Mouse (Mus musculus): Measurements from ENCODE around the gene Myl9. TPM values are rescaled to one million over a fixed set of nuclear protein-coding genes. Genes with fewer than 3 reads are reported as not detected.

The Myl9 gene
- polyA plus RNA-seq, 2 experiments = 127 to 269 TPM

- H3K27me3 ChIP-seq (ENCODE audit: control insufficient read depth, insufficient read depth, low read length) = no peaks in the 10 kb centered on the region
- no peak overlapping the region for H3K4me2 ChIP-seq (replicated peaks; ENCODE audit: low read depth, low read length, severe bottlenecking)
- no peak for DNase-seq (ENCODE audit: low spot score)
- H3K36me3 ChIP-seq (ENCODE audit: control insufficient read depth, insufficient read depth, low read length) = peaks cover 20% of the 10 kb centered on the region
- no peak for TF ChIP-seq POLR2A (IDR thresholded peaks at IDR 0.05; ENCODE audit: borderline replicate concordance, extremely low read depth, insufficient read depth, insufficient read length)
- no peak overlapping the region for H3K4me3 ChIP-seq (replicated peaks; ENCODE audit: low read length)
- no peak overlapping the region for H3K27ac ChIP-seq (replicated peaks; ENCODE audit: low read depth, low read length)
- no peaks in the 10 kb centered on the region for H3K9me3 ChIP-seq (ENCODE audit: control insufficient read depth, low read length)
- 79% methylated on average over 9 of the region's 9 CpGs for WGBS
- peaks cover 20% of the 10 kb centered on the region for H3K4me1 ChIP-seq (ENCODE audit: control insufficient read depth, insufficient read depth, low read length)
- no peak overlapping the region for H3K9ac ChIP-seq (ENCODE audit: low read depth, low read length, severe bottlenecking)
- no peak for ATAC-seq (ENCODE audit: low FRiP score, low read depth)
These were observed 34.0 kb upstream of the Myl9 start for GRCm38 (mm10) chr2:156741265-156741664.

DNA sequence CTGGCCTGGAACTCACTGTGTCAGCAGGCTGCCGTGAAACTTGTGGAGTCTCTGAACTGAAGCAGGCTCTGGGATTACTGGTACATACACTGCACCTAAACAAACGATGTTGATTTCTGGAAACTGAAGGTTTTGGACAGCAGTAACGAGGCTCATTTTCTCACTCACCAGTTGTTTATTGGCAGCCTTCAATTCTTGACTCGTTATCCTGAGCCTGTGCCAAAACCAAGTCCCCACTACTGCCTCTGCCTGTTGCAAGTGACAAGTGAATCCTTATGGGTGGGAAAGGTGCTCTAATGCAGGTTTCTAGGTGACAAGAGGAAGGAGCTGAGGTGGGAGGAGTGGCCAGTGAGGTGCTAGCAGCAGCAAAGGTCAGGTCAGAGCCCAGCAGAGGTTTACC, 33.2 kb upstream of the Myl9 start:
- ATAC-seq (ENCODE audit: low FRiP score, low read depth) (no peak), DNase-seq (ENCODE audit: low spot score) (no peak)
- Histone ChIP-seq H3K4me2 (replicated peaks; ENCODE audit: low read depth, low read length, severe bottlenecking) (no peak overlapping the region), H3K9ac (ENCODE audit: low read depth, low read length, severe bottlenecking) (no peak overlapping the region), H3K4me1 (ENCODE audit: control insufficient read depth, insufficient read depth, low read length) (peaks cover 13% of the 10 kb centered on the region), H3K27ac (replicated peaks; ENCODE audit: low read depth, low read length) (no peak overlapping the region), H3K27me3 (ENCODE audit: control insufficient read depth, insufficient read depth, low read length) (no peaks in the 10 kb centered on the region), H3K4me3 (replicated peaks; ENCODE audit: low read length) (no peak overlapping the region), H3K36me3 (ENCODE audit: control insufficient read depth, insufficient read depth, low read length) (peaks cover 27% of the 10 kb centered on the region), H3K9me3 (ENCODE audit: control insufficient read depth, low read length) (no peaks in the 10 kb centered on the region)
- no peak for TF ChIP-seq POLR2A (IDR thresholded peaks at IDR 0.05; ENCODE audit: borderline replicate concordance, extremely low read depth, insufficient read depth, insufficient read length)
- 21% methylated on average over 4 of the region's 4 CpGs for WGBS

GRCm38 (mm10) chr2:156743248-156743647, 32.0 kb upstream of the Myl9 start:
- no peak overlapping the region for H3K27ac ChIP-seq (replicated peaks; ENCODE audit: low read depth, low read length)
- no peak overlapping the region for H3K4me3 ChIP-seq (replicated peaks; ENCODE audit: low read length)
- H3K27me3 ChIP-seq (ENCODE audit: control insufficient read depth, insufficient read depth, low read length) = no peaks in the 10 kb centered on the region
- peaks cover 12% of the 10 kb centered on the region for H3K4me1 ChIP-seq (ENCODE audit: control insufficient read depth, insufficient read depth, low read length)
- DNase-seq (ENCODE audit: low spot score) (no peak), ATAC-seq (ENCODE audit: low FRiP score, low read depth) (no peak)
- 33% methylated on average over 3 of the region's 3 CpGs for WGBS
- H3K36me3 ChIP-seq (ENCODE audit: control insufficient read depth, insufficient read depth, low read length) = peaks cover 40% of the 10 kb centered on the region
- no peak overlapping the region for H3K4me2 ChIP-seq (replicated peaks; ENCODE audit: low read depth, low read length, severe bottlenecking)
- H3K9me3 ChIP-seq (ENCODE audit: control insufficient read depth, low read length) = no peaks in the 10 kb centered on the region
- no peak overlapping the region for H3K9ac ChIP-seq (ENCODE audit: low read depth, low read length, severe bottlenecking)
- no peak for TF ChIP-seq POLR2A (IDR thresholded peaks at IDR 0.05; ENCODE audit: borderline replicate concordance, extremely low read depth, insufficient read depth, insufficient read length)

DNA sequence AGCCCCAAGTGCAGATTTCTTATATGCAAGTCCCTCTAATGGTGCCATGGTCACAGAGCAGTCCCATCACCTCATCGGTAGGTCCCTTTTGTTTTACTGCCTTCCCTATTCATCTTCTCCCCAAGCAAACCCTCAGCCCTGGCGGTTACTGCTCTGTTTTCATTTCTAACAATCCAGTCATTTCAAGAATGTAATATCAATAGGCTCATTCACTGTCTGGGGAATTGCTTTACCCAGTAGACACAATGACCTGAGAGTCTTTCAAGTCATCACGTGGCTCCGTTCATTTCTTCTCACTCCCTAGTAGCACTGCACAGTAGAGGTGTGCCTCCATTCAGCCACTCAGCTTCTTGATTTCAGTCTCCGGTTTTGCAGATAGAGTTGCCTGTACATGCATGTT, 30.8 kb upstream of the Myl9 start:
- Histone ChIP-seq H3K9me3 (ENCODE audit: control insufficient read depth, low read length) (no peaks in the 10 kb centered on the region), H3K36me3 (ENCODE audit: control insufficient read depth, insufficient read depth, low read length) (peaks cover 51% of the 10 kb centered on the region), H3K4me1 (ENCODE audit: control insufficient read depth, insufficient read depth, low read length) (peaks cover 12% of the 10 kb centered on the region), H3K9ac (ENCODE audit: low read depth, low read length, severe bottlenecking) (no peak overlapping the region), H3K27ac (replicated peaks; ENCODE audit: low read depth, low read length) (no peak overlapping the region), H3K4me3 (replicated peaks; ENCODE audit: low read length) (no peak overlapping the region), H3K4me2 (replicated peaks; ENCODE audit: low read depth, low read length, severe bottlenecking) (no peak overlapping the region), H3K27me3 (ENCODE audit: control insufficient read depth, insufficient read depth, low read length) (no peaks in the 10 kb centered on the region)
- 83% methylated on average over 5 of the region's 5 CpGs for WGBS
- no peak for TF ChIP-seq POLR2A (IDR thresholded peaks at IDR 0.05; ENCODE audit: borderline replicate concordance, extremely low read depth, insufficient read depth, insufficient read length)
- ATAC-seq (ENCODE audit: low FRiP score, low read depth) = no peak
- no peak for DNase-seq (ENCODE audit: low spot score)

DNA sequence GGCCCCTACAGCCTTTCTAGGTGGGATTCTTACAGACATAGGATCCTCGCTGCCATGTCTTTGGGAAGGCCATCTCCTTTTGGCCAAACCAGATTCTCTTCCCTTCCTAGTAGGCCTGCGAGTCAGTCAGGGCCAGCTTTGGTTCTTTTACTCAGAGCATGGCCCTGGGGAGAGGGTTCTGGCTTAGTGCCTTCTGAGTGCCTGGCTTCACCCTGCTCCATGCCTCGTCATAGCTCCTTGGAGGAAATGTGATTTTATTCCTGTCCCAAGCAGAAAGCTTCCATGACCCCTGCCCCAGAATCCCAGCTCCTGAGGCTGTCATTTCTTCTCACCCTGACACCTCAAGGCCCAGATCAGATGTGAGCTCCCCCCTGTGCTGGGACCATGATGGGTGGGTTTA, 27.9 kb upstream of the Myl9 start:
- no peak overlapping the region for H3K4me3 ChIP-seq (replicated peaks; ENCODE audit: low read length)
- DNase-seq (ENCODE audit: low spot score) (no peak), ATAC-seq (ENCODE audit: low FRiP score, low read depth) (no peak)
- H3K36me3 ChIP-seq (ENCODE audit: control insufficient read depth, insufficient read depth, low read length) = peaks cover 72% of the 10 kb centered on the region
- TF ChIP-seq POLR2A (IDR thresholded peaks at IDR 0.05; ENCODE audit: borderline replicate concordance, extremely low read depth, insufficient read depth, insufficient read length) = no peak
- no peak overlapping the region for H3K9ac ChIP-seq (ENCODE audit: low read depth, low read length, severe bottlenecking)
- 93% methylated on average over 3 of the region's 3 CpGs for WGBS
- peaks cover 3% of the 10 kb centered on the region; the same call in 1 of the 2 replicates for H3K4me1 ChIP-seq (ENCODE audit: control insufficient read depth, insufficient read depth, low read length)
- H3K9me3 ChIP-seq (ENCODE audit: control insufficient read depth, low read length) = no peaks in the 10 kb centered on the region
- no peak overlapping the region for H3K4me2 ChIP-seq (replicated peaks; ENCODE audit: low read depth, low read length, severe bottlenecking)
- H3K27ac ChIP-seq (replicated peaks; ENCODE audit: low read depth, low read length) = no peak overlapping the region
- H3K27me3 ChIP-seq (ENCODE audit: control insufficient read depth, insufficient read depth, low read length) = no peaks in the 10 kb centered on the region

DNA sequence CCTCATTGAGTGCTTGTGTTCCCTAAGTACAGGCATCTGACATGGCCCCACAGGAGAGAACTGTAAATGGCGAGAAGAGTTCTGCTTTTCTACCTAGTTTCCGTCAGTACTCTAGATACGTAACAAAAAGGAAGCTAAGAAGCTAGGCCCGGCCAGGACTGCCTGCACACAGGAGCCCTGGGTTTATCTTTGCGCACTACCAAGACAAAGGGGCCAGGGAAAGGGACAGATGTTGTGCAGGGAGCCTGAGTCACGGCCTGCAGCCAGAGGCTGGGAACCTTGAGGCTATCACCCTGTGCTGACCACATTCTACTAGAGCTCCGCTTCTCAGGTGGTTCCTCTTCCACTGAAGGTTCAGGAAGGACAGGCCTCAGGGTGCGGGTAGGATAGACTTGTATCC, 25.5 kb upstream of the Myl9 start:
- no peak for DNase-seq (ENCODE audit: low spot score)
- TF ChIP-seq POLR2A (IDR thresholded peaks at IDR 0.05; ENCODE audit: borderline replicate concordance, extremely low read depth, insufficient read depth, insufficient read length) = no peak
- no peak for ATAC-seq (ENCODE audit: low FRiP score, low read depth)
- no peak overlapping the region for H3K4me3 ChIP-seq (replicated peaks; ENCODE audit: low read length)
- H3K27ac ChIP-seq (replicated peaks; ENCODE audit: low read depth, low read length) = no peak overlapping the region
- 85% methylated on average over 8 of the region's 8 CpGs for WGBS
- H3K27me3 ChIP-seq (ENCODE audit: control insufficient read depth, insufficient read depth, low read length) = no peaks in the 10 kb centered on the region
- no peak overlapping the region for H3K4me2 ChIP-seq (replicated peaks; ENCODE audit: low read depth, low read length, severe bottlenecking)
- no peak overlapping the region for H3K9ac ChIP-seq (ENCODE audit: low read depth, low read length, severe bottlenecking)
- H3K9me3 ChIP-seq (ENCODE audit: control insufficient read depth, low read length) = no peaks in the 10 kb centered on the region
- H3K4me1 ChIP-seq (ENCODE audit: control insufficient read depth, insufficient read depth, low read length) = no peaks in the 10 kb centered on the region
- peaks cover 93% of the 10 kb centered on the region for H3K36me3 ChIP-seq (ENCODE audit: control insufficient read depth, insufficient read depth, low read length)
